Mouse (Mus musculus) spleen, adult 12 weeks (tissue): Measurements from ENCODE around the gene Rab3il1.

ENCODE experiments used
- DNase-seq: peaks from one replicate; pipeline ENCODE4 v3.0.0; 2022; ENCODE audit warnings: low spot score

Gene Rab3il1

DNA sequence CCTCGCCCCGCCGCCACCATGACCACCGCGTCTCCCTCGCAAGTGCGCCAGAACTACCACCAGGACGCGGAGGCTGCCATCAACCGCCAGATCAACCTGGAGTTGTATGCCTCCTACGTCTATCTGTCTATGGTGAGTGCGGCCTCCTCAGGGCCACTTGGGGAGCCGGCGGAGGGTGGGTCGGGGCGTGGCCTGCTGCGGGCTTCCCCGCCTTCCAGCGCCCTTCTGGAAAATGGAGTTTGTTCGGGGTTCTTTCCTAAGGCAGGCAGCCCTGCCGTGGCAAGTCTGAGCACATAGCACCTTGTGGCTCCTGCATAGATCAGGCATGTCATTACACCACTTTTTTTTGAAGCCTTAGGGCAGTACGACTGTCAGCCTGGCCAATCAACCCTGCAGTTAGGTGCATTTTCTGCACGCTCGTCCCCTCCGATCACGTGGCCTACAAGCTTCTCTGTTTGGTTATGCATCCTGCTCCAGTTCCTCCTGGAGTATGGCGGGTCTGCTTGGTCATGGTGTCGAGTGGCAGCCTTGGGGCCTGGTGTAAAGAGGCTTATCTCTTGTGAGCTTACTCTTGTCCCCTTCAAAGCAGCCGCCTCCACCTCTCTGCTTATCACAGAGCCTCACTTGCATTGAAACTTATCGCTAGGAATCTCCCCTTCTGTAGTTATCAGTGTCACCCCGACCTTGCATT, 18.5 kb upstream of the Rab3il1 start:
- peak; percentile 71 for DNase-seq

- DNase-seq, result no peak
These were observed 17.1 kb upstream of the Rab3il1 start for GRCm38 (mm10) chr19:9984111-9985055.

- DNase-seq, result no peak
These were observed 16.1 kb upstream of the Rab3il1 start for GRCm38 (mm10) chr19:9985190-9985899.

DNA sequence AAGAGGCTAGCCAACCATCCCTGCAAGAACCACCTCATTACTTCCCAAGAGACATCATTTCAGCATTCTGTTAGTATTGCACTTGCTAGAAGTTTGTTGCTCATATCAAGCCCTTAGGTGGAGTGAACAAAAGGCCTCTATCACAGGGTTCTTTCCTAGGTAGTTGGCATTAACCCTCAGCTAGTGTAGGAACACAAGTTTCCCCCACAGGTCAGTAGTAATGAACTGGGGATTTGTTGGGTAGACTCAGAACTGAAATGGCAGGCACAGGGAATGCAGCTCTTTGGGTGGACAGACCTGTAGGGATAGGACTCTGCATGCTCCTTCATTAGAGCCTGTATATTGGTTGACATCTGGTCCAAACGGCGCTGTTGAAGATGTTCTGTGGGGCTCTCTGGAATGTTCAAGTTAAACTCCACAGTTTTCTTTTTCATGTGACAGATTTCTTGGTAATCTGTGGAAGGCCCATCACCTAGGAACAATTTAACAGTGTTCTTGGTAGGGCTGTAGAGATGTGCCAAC, 15.5 kb upstream of the Rab3il1 start:
- DNase-seq, result no peak

DNA sequence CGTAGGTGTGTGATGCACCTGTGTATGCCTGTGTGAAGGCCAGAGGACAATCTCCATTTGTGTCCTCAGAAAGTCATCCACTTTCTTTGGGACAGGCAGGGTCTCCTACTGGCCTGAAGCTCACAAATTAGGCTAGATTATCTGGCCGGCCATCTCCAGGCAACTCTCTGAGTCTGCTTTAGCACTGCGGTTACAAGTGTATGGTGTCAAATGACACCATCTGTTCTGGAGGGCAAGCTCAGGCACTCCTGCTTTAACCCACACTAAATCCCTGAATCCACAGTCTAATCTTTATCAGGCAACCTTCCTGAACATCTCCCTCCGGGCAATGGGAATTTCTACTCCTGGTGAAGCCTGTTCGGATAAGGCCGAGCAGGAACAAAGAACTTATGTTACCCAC, 14.3 kb upstream of the Rab3il1 start:
- no peak for DNase-seq

GRCm38 (mm10) chr19:9987593-9987992, 13.9 kb upstream of the Rab3il1 start:
- DNase-seq, result no peak

DNA sequence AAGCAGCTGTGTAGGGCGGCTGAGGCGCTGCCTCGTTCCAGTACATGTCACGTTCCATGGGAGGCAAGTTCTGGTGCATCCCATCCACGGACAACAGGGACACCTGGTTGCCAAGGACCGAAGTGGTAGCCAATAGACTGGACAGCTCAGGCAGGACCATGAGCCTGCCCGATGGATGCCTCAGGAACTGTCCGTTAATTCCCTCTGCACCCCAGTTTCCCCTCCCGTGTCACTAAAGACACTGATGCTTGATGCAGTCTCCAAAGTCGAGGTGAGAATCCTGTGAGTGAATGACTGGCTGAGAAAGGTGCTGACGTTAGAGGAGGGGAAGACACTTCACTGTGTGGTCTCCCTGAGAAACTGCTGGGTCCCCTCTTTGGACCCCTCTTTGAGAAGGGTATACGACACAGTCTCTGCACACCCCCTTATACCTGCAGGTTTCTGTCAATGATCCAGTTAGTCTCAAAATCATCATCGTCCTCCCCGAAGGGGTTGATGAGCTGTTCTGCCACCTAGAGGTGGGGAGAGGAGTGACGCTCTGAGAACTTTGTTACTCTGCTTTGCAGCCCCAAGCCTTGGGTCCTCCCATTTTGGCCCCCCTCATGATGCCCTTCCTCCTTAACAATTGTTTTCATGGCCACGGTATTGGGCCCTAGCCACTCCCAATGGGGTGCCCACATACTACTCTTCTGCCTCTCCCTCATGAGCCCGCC, 12.1 kb upstream of the Rab3il1 start:
- no peak for DNase-seq

DNA sequence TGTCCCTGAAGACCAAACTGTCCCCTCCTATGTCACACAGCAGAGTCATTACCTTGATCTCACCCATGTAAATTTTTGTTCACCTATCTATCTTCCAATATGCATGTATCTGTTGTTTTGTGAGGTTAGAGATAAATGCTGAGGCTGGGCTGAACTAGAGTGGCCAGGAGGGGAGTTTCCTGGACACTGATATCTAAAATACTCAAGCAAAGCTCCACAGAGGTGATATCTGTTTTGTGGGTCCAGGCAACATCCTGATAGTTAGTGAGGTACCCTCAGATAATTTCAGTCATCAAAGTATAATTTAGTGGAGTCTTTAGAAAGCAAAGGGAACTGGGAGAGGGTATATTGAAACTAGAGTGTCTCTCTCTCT, 11.6 kb upstream of the Rab3il1 start:
- no peak for DNase-seq

DNA sequence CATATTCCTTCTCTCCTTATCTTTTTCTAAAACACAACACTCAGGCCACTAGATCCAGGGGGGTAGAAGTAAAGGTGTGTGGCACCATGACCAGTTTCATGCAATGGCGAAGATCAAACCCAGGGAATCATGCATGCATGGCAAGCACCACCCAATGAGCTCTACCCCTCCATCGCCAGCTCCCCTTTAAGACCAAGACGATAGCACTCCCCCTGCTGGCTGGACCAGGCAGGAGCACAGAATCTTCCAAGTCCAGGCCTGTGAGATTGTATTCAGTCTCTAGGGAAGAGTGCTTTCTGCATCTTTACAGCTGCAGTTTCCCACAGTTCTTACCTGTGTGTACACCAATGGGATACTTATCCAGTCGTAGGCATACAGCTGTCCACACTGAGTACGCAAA, 10.2 kb upstream of the Rab3il1 start:
- peak; percentile 76 for DNase-seq

DNA sequence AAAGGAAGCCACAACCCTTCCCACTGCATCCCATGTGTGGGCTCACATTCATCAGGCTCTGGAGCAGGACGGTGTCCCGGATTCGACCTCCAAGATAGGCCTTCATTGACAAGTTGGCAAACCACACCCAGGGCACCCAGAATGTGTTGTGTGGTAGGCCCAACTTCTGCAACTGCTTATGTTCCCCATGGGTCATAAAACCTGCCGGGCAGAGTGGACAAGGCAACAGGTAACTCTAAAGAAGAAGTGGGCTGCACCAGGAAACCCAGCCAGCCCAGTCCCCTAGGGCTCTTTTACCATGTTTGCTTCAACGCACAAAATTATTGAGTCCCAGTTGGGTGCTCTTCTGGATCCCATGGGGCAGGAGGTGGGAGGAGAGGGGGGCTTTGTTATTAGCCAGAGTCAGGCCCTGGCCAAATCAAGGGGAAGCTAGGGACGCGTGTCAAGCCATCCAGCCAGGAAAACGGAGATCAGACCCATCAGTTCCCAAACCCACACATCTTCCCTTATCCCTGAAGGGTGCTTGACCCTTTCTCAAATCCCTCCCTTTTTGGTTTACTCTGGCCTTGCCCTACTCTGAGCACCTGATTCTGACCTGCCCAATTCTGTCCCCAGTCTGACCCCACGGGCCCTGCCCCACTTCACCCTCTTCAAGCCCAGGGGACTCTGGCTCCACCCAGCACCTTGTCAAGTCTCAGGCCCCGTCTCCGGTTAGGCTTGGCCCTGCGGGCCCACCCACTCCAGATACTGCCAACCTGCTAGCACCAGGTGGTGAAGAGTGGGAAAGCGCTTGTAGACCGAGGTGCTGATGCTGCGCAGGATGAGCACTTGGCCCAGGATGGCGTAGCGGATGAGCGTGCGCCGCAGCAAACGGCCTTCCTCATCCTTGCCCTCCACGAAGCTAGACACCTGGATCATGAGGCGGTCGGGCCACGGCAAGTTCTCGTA, 9.2 kb upstream of the Rab3il1 start:
- DNase-seq, result no peak

GRCm38 (mm10) chr19:9993036-9993656, 8.3 kb upstream of the Rab3il1 start:
- DNase-seq, result peak; percentile 76

DNA sequence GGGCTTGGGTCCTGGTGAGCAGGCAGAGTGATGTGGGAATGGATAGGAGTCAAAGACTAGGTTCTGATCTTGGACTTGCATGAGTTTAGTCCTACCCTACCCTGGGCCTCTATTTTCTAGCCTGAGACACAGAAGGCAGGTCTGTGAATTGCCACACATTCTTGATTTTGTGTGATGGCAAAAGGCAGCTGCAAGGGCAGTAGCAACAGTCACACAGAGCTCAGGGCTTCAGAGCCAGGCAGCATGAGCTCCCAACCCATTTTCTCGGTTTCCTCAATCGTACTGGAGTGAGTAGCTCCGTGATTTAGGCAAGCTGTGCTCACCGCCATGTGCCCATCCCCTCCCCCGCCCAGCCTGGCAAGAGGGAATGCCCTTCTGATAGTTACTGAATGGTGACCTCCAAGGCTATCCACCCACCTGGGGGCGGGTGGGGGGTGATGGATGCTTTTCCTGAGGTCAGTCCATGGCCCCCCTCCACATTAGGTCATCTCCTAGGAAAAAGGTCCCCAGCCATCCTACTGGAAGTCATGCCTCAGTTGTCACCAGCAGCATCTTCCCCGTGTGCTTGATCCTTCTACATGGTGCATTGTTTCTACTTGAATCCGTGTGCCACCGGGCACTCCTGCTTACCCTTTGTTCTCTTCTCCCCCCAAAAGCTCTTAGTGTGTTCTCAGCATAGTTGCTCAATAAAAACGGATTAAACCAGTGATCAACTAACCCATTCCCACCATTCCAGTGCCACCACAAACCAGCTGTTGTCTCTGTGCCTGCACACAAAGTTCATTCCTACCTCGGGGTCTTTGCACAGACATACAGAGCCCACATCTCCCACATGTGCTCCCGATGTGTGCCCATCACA, 4.0 kb upstream of the Rab3il1 start:
- DNase-seq, result no peak

DNA sequence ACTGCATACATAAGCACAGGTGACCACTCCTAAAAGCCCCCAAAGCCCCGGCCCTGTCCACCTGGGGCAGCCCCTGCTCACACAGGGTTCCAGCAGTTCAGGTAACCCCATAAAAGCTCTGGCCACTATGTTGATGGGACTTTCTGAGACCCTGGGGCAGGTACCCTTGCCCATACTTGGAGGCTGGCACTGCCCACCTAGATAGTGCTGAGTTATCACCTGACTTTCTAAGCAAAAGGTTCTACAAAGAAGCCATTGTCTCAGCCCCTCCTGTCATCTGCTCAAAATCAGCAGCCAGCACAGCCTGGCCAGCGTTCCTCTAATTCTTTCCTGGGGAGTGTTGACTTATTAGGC, 3.4 kb upstream of the Rab3il1 start:
- no peak for DNase-seq

- no peak for DNase-seq
These were observed 2.6 kb upstream of the Rab3il1 start for GRCm38 (mm10) chr19:9998736-9999486.

- no peak for DNase-seq
These were observed 1.1 kb upstream of the Rab3il1 start for GRCm38 (mm10) chr19:10000330-10000729.

- no peak for DNase-seq
These were observed 2.2 kb downstream of the Rab3il1 start for GRCm38 (mm10) chr19:10003696-10004095.

DNA sequence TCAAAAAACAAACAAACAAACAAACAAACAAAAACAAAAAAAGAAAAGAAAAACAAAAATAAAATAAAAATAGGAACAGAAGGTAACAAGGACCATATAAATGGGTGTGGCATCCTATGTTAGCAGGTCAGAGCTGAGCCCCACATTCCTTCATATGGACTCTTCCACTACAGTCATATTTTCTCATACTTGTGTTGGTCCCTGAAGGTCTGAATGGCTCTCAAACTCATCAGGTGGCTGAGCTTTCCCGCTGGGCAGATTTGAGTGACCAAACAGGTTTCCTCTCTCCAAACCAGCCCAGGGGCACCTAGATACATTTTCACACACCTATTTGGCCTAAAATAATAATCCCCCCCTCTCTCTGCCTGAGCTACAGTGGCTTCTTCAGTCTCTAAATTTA, 9.9 kb downstream of the Rab3il1 start:
- no peak for DNase-seq

DNA sequence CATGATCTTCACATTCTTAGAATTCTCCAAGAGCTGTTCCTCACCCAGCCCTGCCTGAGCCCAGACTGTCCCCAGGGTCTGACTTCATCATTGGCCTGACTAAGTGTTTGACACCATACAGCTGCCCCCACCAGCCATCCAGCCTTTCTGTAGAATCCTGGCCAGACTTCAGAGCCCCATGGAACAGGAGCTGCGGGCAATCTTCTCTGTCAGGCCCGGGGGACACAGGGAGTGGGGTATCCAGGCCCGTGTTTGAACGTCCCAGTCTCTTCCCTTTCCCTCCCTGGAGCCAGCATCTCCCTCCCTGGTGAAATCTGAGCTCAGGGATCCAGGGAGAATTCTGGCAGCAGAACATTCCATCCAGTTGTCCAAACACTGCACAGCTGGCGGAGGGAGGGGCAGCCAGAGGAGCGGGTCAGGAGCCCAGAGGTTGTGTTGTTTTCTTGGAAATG, 11.4 kb downstream of the Rab3il1 start:
- DNase-seq, result no peak

DNA sequence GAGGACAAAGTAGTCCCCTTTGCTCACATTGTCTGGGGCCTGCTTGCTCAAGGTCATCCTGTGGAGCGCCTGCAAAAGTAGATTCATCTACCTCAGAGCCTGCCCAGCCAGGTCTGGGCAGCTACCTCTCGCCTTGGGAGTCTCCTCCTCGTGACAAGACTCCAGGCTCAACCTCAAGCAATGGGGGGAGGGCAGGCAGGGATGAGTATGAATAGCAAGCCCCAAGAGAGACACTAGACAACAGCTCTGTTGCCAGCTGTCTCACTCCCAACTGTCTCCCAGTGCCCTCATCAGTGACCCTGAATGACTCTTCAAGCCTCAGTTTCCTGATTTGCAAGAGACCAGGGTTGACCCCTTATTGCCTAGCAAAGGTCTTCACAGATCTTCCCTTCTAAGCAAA, 11.9 kb downstream of the Rab3il1 start:
- no peak for DNase-seq
